Mouse (Mus musculus) liver, adult 2 months (tissue): Measurements from ENCODE around the gene Zeb2.

Source experiments
- CTCF ChIP-seq: fragments of 200-500 bp; IDR thresholded peaks from 2 replicates; pipeline ENCODE4 v1.5.1; 2011; ENCODE audit warnings: low read depth, low read length, control low read depth
- POLR2A ChIP-seq: fragments of 200-500 bp; IDR thresholded peaks from 2 replicates; pipeline ENCODE4 v1.6.1; 2011; ENCODE audit warnings: low read length, control low read depth; ENCODE audit not compliant: insufficient read depth; ENCODE audit errors: extremely low read depth

DNA sequence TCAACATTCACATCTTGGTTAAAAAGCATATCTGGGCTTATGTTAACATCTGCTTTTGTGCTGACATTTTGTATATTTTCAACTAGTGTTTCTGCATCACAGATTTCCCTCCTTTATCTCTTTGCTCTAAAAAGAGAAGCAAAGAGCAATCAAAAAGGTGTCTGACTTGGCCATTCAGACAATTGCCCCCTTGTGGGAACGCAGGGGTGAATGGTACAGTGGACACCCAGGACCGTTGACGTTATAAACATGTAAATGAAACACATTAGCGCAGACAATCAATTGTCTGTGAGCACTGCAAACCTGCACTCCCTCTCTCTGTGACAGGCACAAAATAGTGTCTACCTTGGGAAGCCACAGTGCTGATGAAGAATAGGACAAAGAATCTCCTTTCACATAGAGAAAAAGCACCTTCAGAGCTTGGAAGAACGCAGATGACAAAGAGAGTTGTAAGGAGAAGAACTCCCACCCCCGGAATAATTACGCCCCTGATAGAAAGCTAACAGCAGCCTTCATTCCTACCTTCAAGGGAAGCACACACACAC, 12.6 kb downstream of the Zeb2 start:
- TF ChIP-seq CTCF (no peak), POLR2A (no peak)
